Mouse (Mus musculus) forebrain, embryonic 15.5 days (tissue): ENCODE measurements around the gene Dmbt1. TPM values are rescaled to one million over a fixed set of nuclear protein-coding genes. Genes with fewer than 3 reads are reported as not detected.
"Not testable (repeated sequence)": the region's sequence is repeated elsewhere in the genome, so short reads cannot be mapped to it uniquely, and the experiment has no call there.

Experiments used
- ATAC-seq: fragments of 200-750 bp; cut with Nextera tagmentation; replicated peaks from 2 replicates; pipeline ENCODE4 v1.8.0; 2017; ENCODE audit warnings: mild to moderate bottlenecking, moderate TSS enrichment, moderate library complexity
- H3K27ac ChIP-seq: fragments of 300-500 bp; sonication (generic); replicated peaks from 2 replicates; pipeline ENCODE4 v1.5.1; 2015; ENCODE audit warnings: mild to moderate bottlenecking, inconsistent platforms
- H3K27me3 ChIP-seq: fragments of 300-500 bp; sonication (generic); 2 replicates; pipeline ENCODE4 v1.6.1; 2015; ENCODE audit warnings: inconsistent platforms
- H3K36me3 ChIP-seq: fragments of 300-500 bp; sonication (generic); 2 replicates; pipeline ENCODE4 v1.6.1; 2015; ENCODE audit warnings: mild to moderate bottlenecking, inconsistent platforms
- H3K4me1 ChIP-seq: fragments of 300-500 bp; sonication (generic); 2 replicates; pipeline ENCODE4 v1.6.1; 2015; ENCODE audit warnings: inconsistent platforms
- H3K4me2 ChIP-seq: fragments of 300-500 bp; sonication (generic); replicated peaks from 2 replicates; pipeline ENCODE4 v1.6.1; 2015; ENCODE audit warnings: mild to moderate bottlenecking, inconsistent platforms
- H3K4me3 ChIP-seq: fragments of 300-500 bp; sonication (generic); 2 replicates; pipeline ENCODE4 v1.5.1; 2015; ENCODE audit warnings: mild to moderate bottlenecking, inconsistent platforms
- H3K9ac ChIP-seq: fragments of 300-500 bp; sonication (generic); replicated peaks from 2 replicates; pipeline ENCODE4 v1.6.1; 2015; ENCODE audit warnings: mild to moderate bottlenecking, inconsistent platforms
- H3K9me3 ChIP-seq: fragments of 300-500 bp; sonication (generic); 2 replicates; pipeline ENCODE4 v1.6.1; 2016; ENCODE audit warnings: inconsistent platforms
- WGBS: fragments of 180-500 bp; shearing (Covaris S2); methylation state at CpG from one replicate; pipeline ENCODE4 v1.1.7; 2015; ENCODE audit warnings: mixed read lengths; 5-methylcytosine and 5-hydroxymethylcytosine counted together
- polyA plus RNA-seq: library from polyadenylated mRNA; unstranded; fragments of >200 nt; fragmentation: Nextera tagmentation; extraction: Ambion mirVana; gene quantifications from 2 replicates; pipeline ENCODE4 v1.2.1, GENCODE M21; 2015

The Dmbt1 gene
- polyA plus RNA-seq, 1 experiment from 2014 or later, result not detected

DNA sequence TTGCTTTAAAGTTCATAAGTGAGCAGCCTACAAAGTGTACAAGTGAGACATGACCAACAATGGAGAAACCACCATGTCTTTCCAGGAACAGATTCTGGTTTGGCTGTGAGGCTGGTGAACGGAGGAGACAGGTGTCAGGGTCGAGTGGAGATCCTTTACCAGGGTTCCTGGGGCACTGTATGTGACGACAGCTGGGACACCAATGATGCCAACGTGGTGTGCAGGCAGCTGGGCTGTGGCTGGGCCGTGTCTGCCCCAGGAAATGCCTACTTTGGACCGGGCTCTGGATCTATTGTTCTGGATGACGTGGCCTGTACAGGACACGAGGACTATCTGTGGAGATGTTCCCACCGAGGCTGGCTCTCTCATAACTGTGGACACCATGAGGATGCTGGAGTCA, 26.1 kb downstream of the Dmbt1 start:
- not testable (repeated sequence) for H3K9me3 ChIP-seq, H3K9ac ChIP-seq, H3K4me2 ChIP-seq, H3K36me3 ChIP-seq, H3K4me1 ChIP-seq, ATAC-seq, H3K27ac ChIP-seq, H3K27me3 ChIP-seq, H3K4me3 ChIP-seq
- 83% methylated on average over 9 of the region's 9 CpGs for WGBS

DNA sequence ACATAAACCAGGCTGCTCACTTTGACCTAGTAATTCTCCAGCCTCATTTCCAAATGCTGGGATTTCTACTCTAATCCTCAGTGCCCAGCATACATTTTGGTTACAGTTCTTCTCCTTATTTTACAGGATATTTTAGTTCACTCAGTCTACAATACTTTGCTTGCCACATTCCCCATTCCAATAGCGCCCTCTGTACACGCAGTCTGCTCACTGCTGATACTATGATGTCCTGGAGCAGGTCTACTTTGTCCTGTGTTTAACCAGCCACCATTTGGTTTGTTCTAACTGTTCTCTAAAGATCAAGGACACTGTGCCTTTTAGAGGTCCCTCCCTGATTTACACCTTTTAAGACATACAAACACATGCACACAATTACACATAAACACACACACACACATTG, 28.0 kb downstream of the Dmbt1 start:
- not testable (repeated sequence) for H3K27ac ChIP-seq, H3K4me1 ChIP-seq, H3K36me3 ChIP-seq, H3K9ac ChIP-seq, H3K9me3 ChIP-seq, H3K4me3 ChIP-seq, H3K27me3 ChIP-seq, ATAC-seq, H3K4me2 ChIP-seq
- 80% methylated on average over 2 of the region's 2 CpGs for WGBS

DNA sequence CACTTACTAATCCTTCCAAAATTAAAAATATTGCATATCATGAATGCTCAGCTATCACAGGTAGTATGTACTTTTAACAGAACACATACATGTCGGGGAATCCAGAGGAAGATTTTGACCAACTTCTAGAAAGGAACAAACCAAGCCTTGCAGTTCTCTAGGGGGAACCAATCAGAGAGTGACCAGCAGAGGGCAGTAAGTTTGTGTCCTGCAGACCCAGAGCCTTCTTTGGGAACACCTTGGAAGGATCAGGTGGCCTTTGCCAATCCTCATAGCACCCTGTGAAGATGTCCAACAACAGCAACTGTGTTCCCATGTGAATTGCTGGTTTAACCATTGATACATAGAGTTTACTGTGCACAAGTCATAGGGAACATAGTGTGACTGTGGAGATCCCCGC, 30.7 kb downstream of the Dmbt1 start:
- no peak overlapping the region for H3K27ac ChIP-seq
- no peaks in the 10 kb centered on the region for H3K36me3 ChIP-seq
- H3K4me2 ChIP-seq, result no peak overlapping the region
- no peak overlapping the region for H3K4me3 ChIP-seq
- no peaks in the 10 kb centered on the region for H3K9me3 ChIP-seq
- 85% methylated on average over 2 of the region's 2 CpGs for WGBS
- no peak overlapping the region for H3K9ac ChIP-seq
- no peaks in the 10 kb centered on the region for H3K27me3 ChIP-seq
- ATAC-seq, result no peak
- no peaks in the 10 kb centered on the region for H3K4me1 ChIP-seq

DNA sequence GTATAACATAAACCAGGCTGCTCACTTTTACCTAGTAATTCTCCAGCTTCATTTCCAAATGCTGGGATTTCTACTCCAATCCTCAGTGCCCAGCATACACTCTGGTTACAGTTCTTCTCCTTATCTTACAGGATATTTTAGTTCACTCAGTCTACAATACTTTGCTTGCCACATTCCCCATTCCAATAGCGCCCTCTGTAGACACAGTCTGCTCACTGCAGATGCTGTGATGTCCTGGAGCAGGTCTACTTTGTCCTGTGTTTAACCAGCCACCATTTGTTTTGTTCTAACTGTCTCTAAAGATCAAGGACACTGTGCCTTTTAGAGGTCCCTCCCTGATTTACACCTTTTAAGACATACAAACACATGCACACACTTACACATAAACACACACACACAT, 36.3 kb downstream of the Dmbt1 start:
- not testable (repeated sequence) for H3K36me3 ChIP-seq, ATAC-seq, H3K27ac ChIP-seq, H3K4me3 ChIP-seq, H3K4me1 ChIP-seq, H3K4me2 ChIP-seq, H3K9ac ChIP-seq, H3K27me3 ChIP-seq, H3K9me3 ChIP-seq
- WGBS, result 3% methylated on average over 1 of the region's 1 CpGs

DNA sequence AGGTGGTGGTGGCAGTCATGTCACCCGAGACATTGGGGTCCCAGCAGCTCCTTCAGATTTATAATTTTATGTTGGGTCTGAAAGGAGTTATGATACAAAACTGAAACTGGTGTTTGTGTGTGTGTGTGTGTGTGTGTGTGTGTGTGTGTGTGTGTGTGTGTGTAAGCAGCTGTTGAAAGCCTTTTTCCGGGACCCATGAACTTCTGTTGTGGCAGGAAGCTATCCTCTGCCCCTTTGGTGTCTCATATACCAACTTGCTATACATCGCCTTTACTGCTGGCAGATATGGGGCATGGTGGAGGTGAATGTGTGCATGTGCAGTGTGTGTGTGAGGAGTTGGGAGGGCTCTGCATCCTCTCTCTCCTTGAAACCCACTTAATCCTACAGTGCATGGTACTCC, 41.6 kb downstream of the Dmbt1 start:
- not testable (repeated sequence) for H3K4me1 ChIP-seq, H3K4me2 ChIP-seq, H3K9me3 ChIP-seq, H3K36me3 ChIP-seq, ATAC-seq, H3K9ac ChIP-seq, H3K4me3 ChIP-seq, H3K27ac ChIP-seq, H3K27me3 ChIP-seq
- 84% methylated on average over 3 of the region's 3 CpGs for WGBS

DNA sequence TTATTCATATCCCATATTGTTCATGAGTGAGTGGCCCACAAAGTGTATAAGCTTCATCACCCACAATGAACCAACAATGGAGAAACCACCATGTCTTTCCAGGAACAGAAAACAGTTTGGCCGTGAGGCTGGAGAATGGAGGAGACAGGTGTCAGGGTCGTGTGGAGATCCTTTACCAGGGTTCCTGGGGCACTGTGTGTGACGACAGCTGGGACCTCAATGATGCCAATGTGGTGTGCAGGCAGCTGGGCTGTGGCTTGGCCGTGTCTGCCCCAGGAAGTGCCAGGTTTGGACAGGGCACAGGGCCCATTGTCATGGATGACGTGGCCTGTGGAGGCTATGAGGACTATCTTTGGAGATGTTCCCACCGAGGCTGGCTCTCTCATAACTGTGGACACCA, 42.2 kb downstream of the Dmbt1 start:
- H3K4me2 ChIP-seq, H3K9ac ChIP-seq, H3K4me1 ChIP-seq, H3K36me3 ChIP-seq, H3K27me3 ChIP-seq, ATAC-seq, H3K9me3 ChIP-seq, H3K27ac ChIP-seq, H3K4me3 ChIP-seq: not testable (repeated sequence)
- WGBS, result 80% methylated on average over 6 of the region's 6 CpGs

DNA sequence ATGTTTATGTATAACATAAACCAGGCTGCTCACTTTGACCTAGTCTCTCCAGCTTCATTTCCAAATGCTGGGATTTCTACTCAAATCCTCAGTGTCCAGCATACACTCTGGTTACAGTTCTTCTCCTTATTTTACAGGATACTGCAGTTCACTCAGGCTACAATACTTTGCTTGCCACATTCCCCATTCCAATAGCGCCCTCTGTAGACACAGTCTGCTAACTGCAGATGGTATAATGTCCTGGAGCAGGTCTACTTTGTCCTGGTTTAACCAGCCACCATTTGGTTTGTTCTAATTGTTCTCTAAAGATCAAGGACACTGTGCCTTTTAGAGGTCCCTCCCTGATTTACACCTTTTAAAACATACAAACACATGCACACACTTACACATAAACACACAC, 44.1 kb downstream of the Dmbt1 start:
- no peaks in the 10 kb centered on the region for H3K27me3 ChIP-seq
- no peaks in the 10 kb centered on the region for H3K36me3 ChIP-seq
- H3K4me2 ChIP-seq, result no peak overlapping the region
- no peak for ATAC-seq
- WGBS, result 0% methylated on average over 1 of the region's 1 CpGs
- H3K27ac ChIP-seq, result no peak overlapping the region
- no peak overlapping the region for H3K9ac ChIP-seq
- H3K4me3 ChIP-seq, result no peak overlapping the region
- H3K4me1 ChIP-seq, result no peaks in the 10 kb centered on the region
- no peaks in the 10 kb centered on the region for H3K9me3 ChIP-seq

DNA sequence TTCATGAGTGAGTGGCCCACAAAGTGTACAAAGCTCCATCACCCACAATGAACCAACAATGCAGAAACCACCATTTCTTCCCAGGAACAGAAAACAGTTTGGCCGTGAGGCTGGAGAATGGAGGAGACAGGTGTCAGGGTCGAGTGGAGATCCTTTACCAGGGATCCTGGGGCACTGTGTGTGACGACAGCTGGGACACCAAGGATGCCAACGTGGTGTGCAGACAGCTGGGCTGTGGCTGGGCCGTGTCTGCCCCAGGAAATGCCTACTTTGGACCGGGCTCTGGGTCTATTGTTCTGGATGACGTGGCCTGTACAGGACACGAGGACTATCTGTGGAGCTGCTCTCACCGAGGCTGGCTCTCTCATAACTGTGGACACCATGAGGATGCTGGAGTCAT, 50.5 kb downstream of the Dmbt1 start:
- 83% methylated on average over 9 of the region's 9 CpGs for WGBS
- H3K4me3 ChIP-seq, H3K27ac ChIP-seq, ATAC-seq, H3K27me3 ChIP-seq, H3K4me1 ChIP-seq, H3K9ac ChIP-seq, H3K9me3 ChIP-seq, H3K4me2 ChIP-seq, H3K36me3 ChIP-seq: not testable (repeated sequence)

DNA sequence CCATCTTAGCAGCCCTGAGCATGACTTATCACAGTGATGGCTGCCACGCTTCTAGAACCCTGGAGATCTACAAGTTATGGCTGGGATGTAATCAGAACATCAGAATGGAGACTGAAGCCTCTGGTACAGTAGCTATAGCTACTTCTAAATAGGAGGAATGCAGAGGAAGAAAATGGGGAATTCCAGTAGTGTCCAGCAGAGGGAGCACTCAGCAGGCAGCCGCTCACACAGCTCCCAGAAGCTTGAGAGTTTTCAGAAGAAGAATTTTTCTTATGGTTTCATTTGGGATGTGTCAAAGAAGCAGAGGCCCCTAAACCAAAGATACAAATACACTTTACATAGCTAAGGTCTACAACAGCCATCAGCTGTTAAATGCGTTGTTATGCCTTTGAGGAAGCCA, 80.6 kb downstream of the Dmbt1 start:
- ATAC-seq, result no peak

DNA sequence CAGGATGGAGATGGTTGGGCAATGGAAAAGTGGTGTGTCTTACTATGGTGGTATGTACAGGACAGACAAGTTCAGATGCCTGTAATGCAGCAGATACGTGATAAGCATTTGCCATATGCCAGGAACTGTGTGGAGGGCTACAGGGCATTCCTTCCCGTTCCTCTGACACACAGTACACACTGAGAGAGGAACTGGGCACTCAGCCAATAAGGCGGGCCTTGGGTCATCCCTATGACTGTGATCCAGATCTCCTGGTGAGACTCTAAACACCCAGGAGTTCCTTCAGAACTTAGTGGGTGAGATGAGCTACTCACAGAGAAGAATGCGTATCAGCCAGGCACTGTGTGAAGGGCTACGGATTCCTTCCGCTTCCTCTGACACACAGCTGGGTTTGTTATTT, 81.8 kb downstream of the Dmbt1 start:
- Histone ChIP-seq H3K4me2 (no peak overlapping the region), H3K27ac (no peak overlapping the region), H3K27me3 (no peaks in the 10 kb centered on the region), H3K9me3 (no peaks in the 10 kb centered on the region), H3K4me3 (no peak overlapping the region), H3K9ac (no peak overlapping the region), H3K36me3 (no peaks in the 10 kb centered on the region), H3K4me1 (no peaks in the 10 kb centered on the region)
- no peak for ATAC-seq
- 78% methylated on average over 6 of the region's 6 CpGs for WGBS

More for the DNA sequence above, 80.6 kb downstream of the Dmbt1 start:
- Histone ChIP-seq H3K9me3 (no peaks in the 10 kb centered on the region), H3K4me3 (no peak overlapping the region), H3K4me2 (no peak overlapping the region), H3K4me1 (no peaks in the 10 kb centered on the region), H3K9ac (no peak overlapping the region), H3K27me3 (no peaks in the 10 kb centered on the region), H3K27ac (no peak overlapping the region), H3K36me3 (no peaks in the 10 kb centered on the region)
- WGBS, result 30% methylated on average over 3 of the region's 3 CpGs

DNA sequence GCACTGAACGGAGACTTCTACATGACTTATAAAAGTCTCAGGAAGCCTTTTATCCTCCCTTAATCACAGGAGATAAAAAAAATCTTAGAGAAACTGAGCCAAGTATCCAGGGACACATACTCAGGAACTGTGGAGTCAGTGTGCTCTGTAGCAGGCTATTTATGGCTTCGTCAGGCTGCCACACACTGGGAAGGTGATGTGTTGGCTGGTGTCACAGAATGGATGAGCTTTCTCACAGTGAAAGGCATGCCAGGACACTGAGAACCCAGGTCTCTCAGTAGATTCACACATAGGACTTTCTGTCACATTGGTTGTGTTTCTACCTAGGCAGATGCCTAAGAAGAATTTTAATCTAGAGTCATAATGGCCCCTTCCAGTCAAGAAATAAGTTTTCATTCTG, 82.6 kb downstream of the Dmbt1 start:
- Histone ChIP-seq H3K4me1 (no peaks in the 10 kb centered on the region), H3K27me3 (no peaks in the 10 kb centered on the region), H3K9ac (no peak overlapping the region), H3K27ac (no peak overlapping the region), H3K4me3 (no peak overlapping the region), H3K36me3 (no peaks in the 10 kb centered on the region), H3K9me3 (no peaks in the 10 kb centered on the region), H3K4me2 (no peak overlapping the region)
- 79% methylated on average over 2 of the region's 2 CpGs for WGBS
- ATAC-seq, result no peak

DNA sequence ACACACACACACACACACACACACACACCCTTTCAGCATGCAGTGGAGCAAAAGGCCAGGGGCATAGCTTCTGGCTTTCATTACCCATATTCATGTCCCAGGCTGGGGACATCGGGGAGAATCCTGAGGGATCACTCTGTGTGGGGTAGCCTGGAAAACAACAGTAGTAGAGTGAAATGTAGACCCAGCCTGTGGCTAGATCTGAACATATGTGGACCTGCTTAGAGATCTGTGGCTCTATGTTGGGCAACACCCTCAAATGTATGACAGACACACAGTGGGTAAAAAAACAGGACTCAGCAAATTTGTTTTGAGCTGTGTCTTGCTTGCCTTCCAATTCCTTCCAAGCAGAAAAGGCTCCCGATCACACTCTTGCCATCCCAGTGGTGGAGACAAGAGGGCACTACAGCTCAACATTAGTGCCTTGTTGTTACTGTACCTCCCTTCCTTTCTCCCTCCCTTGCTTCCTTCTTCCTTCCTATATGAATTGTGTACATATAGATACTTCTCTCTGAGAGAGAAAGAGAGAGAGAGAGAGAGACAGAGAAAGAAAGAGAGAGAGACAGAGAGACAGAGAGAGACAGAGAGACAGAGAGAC, 90.5 kb downstream of the Dmbt1 start:
- Histone ChIP-seq H3K4me3 (no peak overlapping the region), H3K4me2 (no peak overlapping the region), H3K4me1 (no peaks in the 10 kb centered on the region), H3K9ac (no peak overlapping the region), H3K27ac (no peak overlapping the region), H3K9me3 (no peaks in the 10 kb centered on the region), H3K27me3 (no peaks in the 10 kb centered on the region), H3K36me3 (no peaks in the 10 kb centered on the region)
- 99% methylated on average over 2 of the region's 2 CpGs for WGBS
- ATAC-seq, result no peak

DNA sequence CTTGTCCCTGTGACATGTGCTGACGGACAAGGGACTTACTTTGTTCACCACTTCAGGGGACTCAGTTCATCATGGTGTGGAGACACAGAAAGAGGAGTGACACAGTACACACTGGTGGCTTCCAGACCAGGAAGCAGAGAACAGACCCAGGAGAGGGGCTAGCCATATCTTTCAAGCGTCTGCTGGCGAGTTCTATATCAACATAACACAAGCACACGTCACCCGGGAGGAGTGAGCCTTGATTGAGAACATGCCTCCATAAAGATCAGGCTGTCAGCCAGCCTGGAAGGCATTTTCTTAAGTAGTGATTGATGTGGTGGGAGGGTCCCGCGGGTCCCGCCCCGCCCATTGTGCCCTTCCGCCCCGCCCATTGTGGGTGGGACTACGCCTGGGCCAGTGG, 98.2 kb downstream of the Dmbt1 start:
- H3K4me2 ChIP-seq, result no peak overlapping the region
- no peaks in the 10 kb centered on the region for H3K9me3 ChIP-seq
- no peak overlapping the region for H3K27ac ChIP-seq
- no peaks in the 10 kb centered on the region for H3K4me1 ChIP-seq
- WGBS, result 77% methylated on average over 12 of the region's 12 CpGs
- ATAC-seq, result no peak
- no peaks in the 10 kb centered on the region for H3K36me3 ChIP-seq
- H3K9ac ChIP-seq, result no peak overlapping the region
- no peak overlapping the region for H3K4me3 ChIP-seq
- H3K27me3 ChIP-seq, result no peaks in the 10 kb centered on the region
